Mouse (Mus musculus): Measurements from ENCODE around the gene Dazap2.
"Not testable (repeated sequence)": the region's sequence is repeated elsewhere in the genome, so short reads cannot be mapped to it uniquely, and the experiment has no call there.

The Dazap2 gene

GRCm38 (mm10) chr15:100612432-100612831 lies 2.7 kb upstream of the Dazap2 start:
- peak; percentile 85 for DNase-seq

DNA sequence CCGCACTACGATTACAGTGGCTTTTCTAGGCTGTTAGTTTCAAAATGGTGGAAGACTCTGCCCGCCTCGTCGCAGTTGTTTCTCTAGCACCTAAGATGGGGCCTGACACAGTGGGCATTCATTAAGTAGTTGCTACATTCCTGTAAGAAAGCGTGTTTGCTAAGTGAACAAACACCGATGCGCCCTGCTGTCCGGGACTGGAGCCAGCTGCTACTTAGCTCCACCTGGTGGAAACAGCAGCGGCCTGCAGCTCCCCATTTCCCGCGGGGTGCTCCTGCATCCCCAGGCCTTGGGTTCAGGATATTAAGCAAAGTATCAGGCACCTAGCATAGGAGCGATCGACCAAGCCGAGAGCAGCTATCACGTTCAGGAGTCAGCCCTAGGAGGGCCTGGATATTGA lies 1.6 kb upstream of the Dazap2 start:
- peak; percentile 82 for DNase-seq

DNA sequence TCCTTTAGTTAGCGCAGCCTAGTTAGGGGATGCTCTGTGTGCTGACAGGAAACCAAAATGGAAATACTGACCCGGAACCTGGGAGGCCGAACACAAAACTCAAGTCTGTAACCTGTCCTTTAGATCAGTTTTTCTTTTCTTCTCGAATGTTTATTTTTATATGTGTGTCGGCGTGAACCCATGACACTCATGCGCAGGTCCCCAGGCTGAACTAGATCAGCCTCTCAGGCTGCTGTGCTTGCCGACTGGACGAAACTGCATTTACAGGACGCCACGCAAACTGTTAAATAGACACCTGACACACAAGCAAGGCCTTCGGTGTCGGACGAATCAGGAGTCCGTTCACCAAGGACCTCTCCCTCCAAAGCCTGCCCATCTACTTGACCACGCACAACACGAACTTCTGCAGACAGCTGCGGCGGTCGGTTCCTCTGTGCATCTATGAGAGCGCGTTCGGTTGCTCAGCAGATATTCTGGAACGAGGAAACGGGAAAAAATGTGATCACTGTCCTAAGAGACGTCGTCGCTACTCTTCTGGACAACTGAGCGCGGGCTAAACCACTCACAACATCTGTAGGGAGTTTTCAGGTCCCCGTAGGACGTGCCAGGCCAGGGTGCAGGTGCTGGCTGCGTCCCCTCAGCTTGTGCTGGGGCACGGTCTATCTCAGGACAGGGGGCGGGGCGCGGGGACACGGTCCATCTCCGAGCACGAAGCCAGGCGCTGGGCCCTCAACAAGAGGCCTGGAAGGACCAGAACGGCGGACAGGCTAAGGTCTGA lies 742 bp upstream of the Dazap2 start:
- no peak for DNase-seq

- DNase-seq, result peak; percentile 95
Measured at GRCm38 (mm10) chr15:100615825-100616220, 674 bp downstream of the Dazap2 start.

DNA sequence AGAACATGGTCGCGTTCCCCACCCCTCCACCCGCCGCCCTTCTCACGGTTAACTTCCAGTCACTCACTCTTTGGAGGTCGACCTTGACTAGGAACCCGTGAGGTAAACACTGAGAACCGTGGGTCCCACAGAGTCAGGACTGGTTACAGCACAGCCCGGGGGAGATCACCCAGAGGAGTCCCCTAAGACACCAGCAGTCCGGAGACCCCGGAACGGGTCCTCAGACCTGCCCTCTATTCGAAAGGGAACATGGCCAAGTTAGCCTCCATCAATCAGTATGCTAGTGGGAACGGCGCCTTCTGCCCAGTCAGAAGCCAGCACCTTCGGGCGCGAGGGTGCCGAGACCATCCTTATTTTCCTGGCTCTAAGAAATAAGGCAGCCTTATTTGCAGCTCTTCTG lies 1.1 kb downstream of the Dazap2 start:
- no peak for DNase-seq

DNA sequence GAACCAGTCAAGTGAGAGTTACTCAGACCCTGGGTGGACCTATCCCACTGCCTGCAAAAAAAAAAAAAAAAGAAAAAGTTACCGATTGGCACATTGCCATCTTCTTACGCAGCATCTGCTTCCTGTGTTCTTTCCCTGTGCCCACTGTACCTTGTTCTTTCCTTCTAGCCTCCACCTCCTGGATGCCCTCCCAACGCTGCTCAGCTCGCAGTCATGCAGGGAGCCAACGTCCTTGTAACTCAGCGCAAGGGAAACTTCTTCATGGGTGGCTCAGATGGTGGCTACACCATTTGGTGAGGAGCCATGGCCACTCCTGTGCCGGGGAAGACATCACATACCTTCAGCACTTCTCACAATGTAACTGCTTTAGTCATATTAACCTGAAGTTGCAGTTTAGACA lies 4.1 kb downstream of the Dazap2 start:
- DNase-seq, result no peak

DNA sequence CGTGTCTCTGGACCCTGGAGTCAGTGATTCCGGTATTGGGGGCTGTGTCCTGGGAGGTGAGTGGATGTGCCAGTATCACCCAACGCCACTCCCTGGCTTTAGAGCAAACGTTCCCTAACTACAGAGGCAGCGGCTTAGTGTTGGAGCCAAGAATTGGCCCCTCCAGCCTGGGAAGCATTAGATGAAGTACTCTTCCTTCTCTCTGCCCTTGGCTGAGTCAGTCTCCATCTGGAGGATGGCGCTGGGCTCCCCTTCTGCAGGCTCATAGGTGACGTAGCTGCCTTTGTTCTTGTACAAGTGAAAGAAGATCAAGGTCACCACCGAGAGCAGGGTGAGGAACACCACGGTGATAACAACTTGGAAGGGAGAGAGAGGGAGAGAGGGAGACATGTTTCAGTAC lies 6.5 kb downstream of the Dazap2 start:
- not testable (repeated sequence) for DNase-seq

DNA sequence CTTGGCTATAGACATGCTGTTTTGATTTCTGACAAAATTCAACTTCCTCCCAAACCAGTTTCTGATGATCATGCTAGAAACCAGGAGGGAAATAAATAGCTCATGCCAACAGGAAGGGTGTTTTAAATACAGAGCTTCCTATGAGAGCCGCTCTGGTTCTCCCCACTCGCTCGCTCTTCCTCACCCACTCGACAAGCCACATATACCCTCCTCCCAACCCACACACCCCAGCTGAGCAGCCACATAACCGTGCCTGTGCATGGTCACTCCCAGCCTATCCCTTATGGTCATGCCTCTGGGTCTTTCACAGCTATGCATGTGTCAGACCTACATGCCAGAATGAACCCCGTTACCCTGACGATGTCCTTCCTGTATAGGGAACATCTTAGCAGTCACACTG lies 7.0 kb downstream of the Dazap2 start:
- DNase-seq, result no peak

GRCm38 (mm10) chr15:100623754-100624153 lies 8.6 kb downstream of the Dazap2 start:
- no peak for DNase-seq

DNA sequence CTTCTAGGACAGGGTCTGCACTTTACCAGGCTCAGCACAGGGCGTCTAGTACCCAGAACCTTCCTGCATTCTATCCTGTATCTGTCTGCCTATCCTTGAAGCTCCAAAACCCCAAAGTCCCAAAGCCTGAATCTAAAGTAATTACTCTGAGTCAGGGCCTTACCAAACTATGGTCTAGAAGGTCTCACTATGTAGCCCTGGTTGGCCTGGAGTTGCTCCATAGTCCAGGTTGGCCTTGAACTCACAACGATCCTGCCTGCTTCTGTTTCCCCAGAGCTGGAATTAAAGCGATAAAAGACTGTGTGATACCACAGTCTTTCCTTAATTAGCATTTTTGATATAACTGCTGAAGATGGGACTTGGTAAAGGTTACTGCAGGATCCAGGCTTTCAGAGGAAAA lies 9.3 kb downstream of the Dazap2 start:
- DNase-seq, result no peak

GRCm38 (mm10) chr15:100627287-100627686 lies 12.1 kb downstream of the Dazap2 start:
- peak; percentile 43 for DNase-seq

- no peak for DNase-seq
Measured at GRCm38 (mm10) chr15:100627774-100628370, 12.7 kb downstream of the Dazap2 start.

DNA sequence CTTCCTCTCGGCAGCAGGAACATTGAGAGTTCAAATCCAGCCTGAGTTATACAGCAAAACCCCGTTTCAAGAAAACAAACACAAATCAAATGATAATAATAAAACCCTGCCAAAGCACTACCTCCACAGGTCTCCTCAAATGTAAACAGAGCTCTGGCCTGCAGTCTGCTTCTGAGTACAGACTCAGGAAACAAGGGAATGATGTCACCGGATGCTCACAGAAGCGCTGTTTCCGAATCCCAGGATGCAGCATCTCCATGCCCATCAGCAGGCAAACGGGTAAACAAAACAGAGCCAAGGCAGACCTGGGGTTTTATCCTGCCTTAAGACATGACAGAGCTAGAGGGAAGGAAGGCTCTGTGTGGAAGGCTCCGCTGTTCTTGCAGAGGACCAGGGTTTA lies 13.6 kb downstream of the Dazap2 start:
- no peak for DNase-seq

- DNase-seq, result no peak
Measured at GRCm38 (mm10) chr15:100630126-100630525, 15.0 kb downstream of the Dazap2 start.

- DNase-seq, result no peak
Measured at GRCm38 (mm10) chr15:100631454-100632170, 16.5 kb downstream of the Dazap2 start.

GRCm38 (mm10) chr15:100632323-100632722 lies 17.2 kb downstream of the Dazap2 start:
- DNase-seq, result no peak

GRCm38 (mm10) chr15:100633341-100633740 lies 18.2 kb downstream of the Dazap2 start:
- DNase-seq, result no peak

- DNase-seq, result no peak
Measured at GRCm38 (mm10) chr15:100635239-100635638, 20.1 kb downstream of the Dazap2 start.

- DNase-seq, result no peak
Measured at GRCm38 (mm10) chr15:100635851-100636645, 20.9 kb downstream of the Dazap2 start.

- DNase-seq, result peak; percentile 45
Measured at GRCm38 (mm10) chr15:100636700-100637501, 21.8 kb downstream of the Dazap2 start, which contains the start of gene Smagp. TSS of gene Smagp (minus strand) at chr15:100636940.

DNA sequence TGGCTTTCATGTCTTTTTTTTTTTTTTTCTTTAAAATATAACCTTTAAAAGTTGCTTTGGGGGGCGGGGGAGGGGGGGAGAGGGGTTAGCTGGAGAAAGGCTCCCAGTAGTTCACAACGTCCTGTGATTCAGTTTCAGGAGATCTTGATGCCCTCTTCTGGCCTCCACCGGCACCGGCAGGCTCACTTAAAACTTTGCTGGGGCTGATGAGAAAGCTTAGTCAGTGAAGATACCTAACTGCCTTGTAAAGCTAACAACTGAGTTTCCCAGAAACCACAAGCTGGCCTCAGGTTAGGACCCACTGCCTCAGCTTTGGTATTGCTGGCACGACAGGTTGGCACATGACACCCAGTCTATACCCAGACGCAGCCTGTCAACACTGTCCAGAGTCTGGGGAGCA lies 22.5 kb downstream of the Dazap2 start:
- peak; percentile 71 for DNase-seq

Data from thymus, postnatal 4 days (tissue).